Mouse (Mus musculus): ENCODE measurements around the gene Gm10750.
"Not testable (repeated sequence)": the region's sequence is repeated elsewhere in the genome, so short reads cannot be mapped to it uniquely, and the experiment has no call there.

DNA sequence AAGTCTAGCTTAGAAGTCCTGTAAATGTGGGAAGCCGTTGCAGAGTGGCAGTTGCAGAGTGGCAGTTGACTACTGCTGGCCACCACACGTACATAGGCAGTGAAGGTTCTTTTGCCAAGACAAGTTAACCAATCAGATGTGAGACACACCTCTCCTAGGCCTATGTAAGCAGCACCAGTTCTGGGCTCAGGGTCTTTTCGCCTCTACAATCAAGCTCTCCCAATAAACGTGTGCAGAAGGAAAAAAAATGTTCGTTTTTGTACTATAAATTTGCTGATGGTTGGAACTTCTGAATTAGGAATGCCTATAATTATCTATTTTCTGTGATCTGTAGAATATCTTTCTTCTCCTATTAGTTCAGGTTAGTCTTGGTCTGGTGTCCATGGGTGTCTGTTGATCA, at the start of gene Gm10750:
- not testable (repeated sequence) for TF ChIP-seq CTCF (conservative IDR thresholded peaks at IDR 0.05; ENCODE audit: insufficient read depth, insufficient read length, low read depth, low read length); POLR2A (IDR thresholded peaks at IDR 0.05; ENCODE audit: low read depth, low read length)
